Mouse (Mus musculus): ENCODE results near the gene Paqr9.

- TF ChIP-seq CTCF (IDR thresholded peaks at IDR 0.05; ENCODE audit: low read depth) = no peak
- TF ChIP-seq EP300 (IDR thresholded peaks at IDR 0.05; ENCODE audit: low read depth) = no peak
Observed at GRCm38 (mm10) chr9:95577502-95577901, 18.0 kb downstream of the Paqr9 start.
